Mouse (Mus musculus) forebrain, embryonic 12.5 days (tissue): ENCODE data around the gene Panx3. TPM values are rescaled to one million over a fixed set of nuclear protein-coding genes. Genes with fewer than 3 reads are reported as not detected.

Experiments used
- ATAC-seq: fragments of 200-750 bp; cut with Nextera tagmentation; 2 replicates; pipeline ENCODE4 v1.8.0; 2017; ENCODE audit warnings: moderate TSS enrichment; ENCODE audit not compliant: low FRiP score
- H3K27ac ChIP-seq: fragments of 300-500 bp; sonication (generic); 2 replicates; pipeline ENCODE4 v1.5.1; 2016; ENCODE audit warnings: mild to moderate bottlenecking
- H3K27me3 ChIP-seq: fragments of 300-500 bp; sonication (generic); 2 replicates; pipeline ENCODE4 v1.6.1; 2016; ENCODE audit warnings: mild to moderate bottlenecking
- H3K36me3 ChIP-seq: fragments of 300-500 bp; sonication (generic); replicated peaks from 2 replicates; pipeline ENCODE4 v1.6.1; 2016; ENCODE audit warnings: mild to moderate bottlenecking
- H3K4me1 ChIP-seq: fragments of 300-500 bp; sonication (generic); 2 replicates; pipeline ENCODE4 v1.6.1; 2016
- H3K4me2 ChIP-seq: fragments of 300-500 bp; sonication (generic); 2 replicates; pipeline ENCODE4 v1.6.1; 2016; ENCODE audit warnings: mild to moderate bottlenecking, moderate library complexity
- H3K4me3 ChIP-seq: fragments of 300-500 bp; sonication (generic); replicated peaks from 2 replicates; pipeline ENCODE4 v1.5.1; 2016; ENCODE audit warnings: mild to moderate bottlenecking
- H3K9ac ChIP-seq: fragments of 300-500 bp; sonication (generic); 2 replicates; pipeline ENCODE4 v1.6.1; 2016; ENCODE audit warnings: mild to moderate bottlenecking
- H3K9me3 ChIP-seq: fragments of 300-500 bp; sonication (generic); 2 replicates; pipeline ENCODE4 v1.6.1; 2016
- WGBS: fragments of 180-500 bp; shearing (Covaris S2); methylation state at CpG from one replicate; pipeline ENCODE4 v1.1.7; 2016; 5-methylcytosine and 5-hydroxymethylcytosine counted together
- polyA plus RNA-seq: library from polyadenylated mRNA; unstranded; fragments of >200 nt; fragmentation: Nextera tagmentation; extraction: Ambion mirVana; gene quantifications from 2 replicates; pipeline ENCODE4 v1.2.1, GENCODE M21; 2016

The Panx3 gene
- polyA plus RNA-seq, 1 experiment from 2014 or later = 0.19 TPM

GRCm38 (mm10) chr9:37656931-37657481 lies 12.0 kb downstream of the Panx3 start, which contains the start of gene Tbrg1:
Tbrg1 (minus strand) TSS chr9:37657312.
- Histone ChIP-seq H3K9ac (peak within 1 kb of the TSS; percentile 81), H3K4me2 (peak within 1 kb of the TSS; percentile 69), H3K9me3 (no peaks in the 10 kb centered on the region), H3K4me1 (peaks cover 13% of the 10 kb centered on the region), H3K36me3 (peaks cover 23% of the 10 kb centered on the region), H3K27ac (peak within 1 kb of the TSS; percentile 65), H3K4me3 (peak within 1 kb of the TSS; percentile 72), H3K27me3 (no peaks in the 10 kb centered on the region)
- ATAC-seq = peak; percentile 90
- under 1% methylated on average over 36 of the region's 36 CpGs for WGBS

- WGBS = 4% methylated on average over 10 of the region's 10 CpGs
- H3K4me2 ChIP-seq = peak overlapping the region; percentile 69
- ATAC-seq = peak; percentile 45; the same call in 1 of the 2 replicates
- H3K9ac ChIP-seq = peak overlapping the region; percentile 81
- H3K36me3 ChIP-seq = peaks cover 26% of the 10 kb centered on the region
- H3K9me3 ChIP-seq = no peaks in the 10 kb centered on the region
- peak overlapping the region; percentile 72 for H3K4me3 ChIP-seq
- H3K27me3 ChIP-seq = no peaks in the 10 kb centered on the region
- H3K4me1 ChIP-seq = peaks cover 13% of the 10 kb centered on the region
- peak overlapping the region; percentile 65; the same call in 1 of the 2 replicates for H3K27ac ChIP-seq
These were observed 12.6 kb downstream of the Panx3 start for GRCm38 (mm10) chr9:37656439-37656881.

GRCm38 (mm10) chr9:37655961-37656360 lies 13.1 kb downstream of the Panx3 start:
- Histone ChIP-seq H3K27me3 (no peaks in the 10 kb centered on the region), H3K9me3 (no peaks in the 10 kb centered on the region), H3K4me3 (peak overlapping the region; percentile 72), H3K4me1 (peaks cover 13% of the 10 kb centered on the region), H3K4me2 (peak overlapping the region; percentile 69), H3K27ac (no peak overlapping the region), H3K36me3 (peaks cover 31% of the 10 kb centered on the region), H3K9ac (peak overlapping the region; percentile 81; the same call in 1 of the 2 replicates)
- 76% methylated on average over 8 of the region's 8 CpGs for WGBS
- no peak for ATAC-seq

GRCm38 (mm10) chr9:37653836-37654235 lies 15.2 kb downstream of the Panx3 start:
- no peak overlapping the region for H3K4me2 ChIP-seq
- H3K36me3 ChIP-seq = peaks cover 51% of the 10 kb centered on the region
- WGBS = 89% methylated on average over 5 of the region's 5 CpGs
- H3K27me3 ChIP-seq = no peaks in the 10 kb centered on the region
- H3K9me3 ChIP-seq = no peaks in the 10 kb centered on the region
- H3K27ac ChIP-seq = no peak overlapping the region
- no peak for ATAC-seq
- H3K4me1 ChIP-seq = peaks cover 13% of the 10 kb centered on the region
- no peak overlapping the region for H3K4me3 ChIP-seq
- H3K9ac ChIP-seq = no peak overlapping the region

- Histone ChIP-seq H3K9ac (no peak overlapping the region), H3K4me3 (no peak overlapping the region), H3K27me3 (no peaks in the 10 kb centered on the region), H3K4me1 (peaks cover under 1% of the 10 kb centered on the region; the same call in 1 of the 2 replicates), H3K9me3 (no peaks in the 10 kb centered on the region), H3K27ac (no peak overlapping the region), H3K36me3 (peaks cover 66% of the 10 kb centered on the region), H3K4me2 (no peak overlapping the region)
- WGBS = 96% methylated on average over 5 of the region's 5 CpGs
- no peak for ATAC-seq
These were observed 18.4 kb downstream of the Panx3 start for GRCm38 (mm10) chr9:37650639-37651038.

- Histone ChIP-seq H3K4me3 (no peak overlapping the region), H3K27ac (no peak overlapping the region), H3K4me2 (no peak overlapping the region), H3K9me3 (no peaks in the 10 kb centered on the region), H3K9ac (no peak overlapping the region), H3K36me3 (peaks cover 39% of the 10 kb centered on the region), H3K27me3 (no peaks in the 10 kb centered on the region), H3K4me1 (no peaks in the 10 kb centered on the region)
- 84% methylated on average over 3 of the region's 3 CpGs for WGBS
- no peak for ATAC-seq
These were observed 22.8 kb downstream of the Panx3 start for GRCm38 (mm10) chr9:37646246-37646645.

GRCm38 (mm10) chr9:37638721-37639120 lies 30.3 kb downstream of the Panx3 start:
- ATAC-seq = no peak
- no peaks in the 10 kb centered on the region for H3K9me3 ChIP-seq
- H3K27me3 ChIP-seq = no peaks in the 10 kb centered on the region
- no peaks in the 10 kb centered on the region for H3K36me3 ChIP-seq
- WGBS = 85% methylated on average over 3 of the region's 3 CpGs
- no peak overlapping the region for H3K4me2 ChIP-seq
- no peak overlapping the region for H3K9ac ChIP-seq
- H3K4me1 ChIP-seq = no peaks in the 10 kb centered on the region
- no peak overlapping the region for H3K4me3 ChIP-seq
- no peak overlapping the region for H3K27ac ChIP-seq

- H3K4me2 ChIP-seq = no peak overlapping the region
- ATAC-seq = no peak
- H3K36me3 ChIP-seq = no peaks in the 10 kb centered on the region
- no peaks in the 10 kb centered on the region for H3K27me3 ChIP-seq
- no peak overlapping the region for H3K9ac ChIP-seq
- no peaks in the 10 kb centered on the region for H3K4me1 ChIP-seq
- 71% methylated on average over 6 of the region's 6 CpGs for WGBS
- H3K27ac ChIP-seq = no peak overlapping the region
- no peaks in the 10 kb centered on the region for H3K9me3 ChIP-seq
- H3K4me3 ChIP-seq = no peak overlapping the region
These were observed 32.1 kb downstream of the Panx3 start for GRCm38 (mm10) chr9:37636800-37637542.

- WGBS = 15% methylated on average over 7 of the region's 7 CpGs
- peak; percentile 53; the same call in 1 of the 2 replicates for ATAC-seq
- Histone ChIP-seq H3K9ac (no peak overlapping the region), H3K4me3 (no peak overlapping the region), H3K9me3 (no peaks in the 10 kb centered on the region), H3K27me3 (no peaks in the 10 kb centered on the region), H3K36me3 (no peaks in the 10 kb centered on the region), H3K4me2 (no peak overlapping the region), H3K4me1 (no peaks in the 10 kb centered on the region), H3K27ac (no peak overlapping the region)
These were observed 32.7 kb downstream of the Panx3 start for GRCm38 (mm10) chr9:37636335-37636734.

- Histone ChIP-seq H3K9ac (no peak overlapping the region), H3K4me1 (no peaks in the 10 kb centered on the region), H3K27me3 (no peaks in the 10 kb centered on the region), H3K27ac (no peak overlapping the region), H3K36me3 (no peaks in the 10 kb centered on the region), H3K4me2 (no peak overlapping the region), H3K4me3 (no peak overlapping the region), H3K9me3 (no peaks in the 10 kb centered on the region)
- WGBS = 90% methylated on average over 3 of the region's 3 CpGs
- ATAC-seq = no peak
These were observed 34.8 kb downstream of the Panx3 start for GRCm38 (mm10) chr9:37634269-37634668.

- Histone ChIP-seq H3K4me2 (no peak overlapping the region), H3K4me1 (peaks cover 2% of the 10 kb centered on the region; the same call in 1 of the 2 replicates), H3K4me3 (no peak overlapping the region), H3K27ac (no peak overlapping the region), H3K27me3 (no peaks in the 10 kb centered on the region), H3K9ac (no peak overlapping the region), H3K36me3 (no peaks in the 10 kb centered on the region), H3K9me3 (no peaks in the 10 kb centered on the region)
- 89% methylated on average over 2 of the region's 2 CpGs for WGBS
- no peak for ATAC-seq
These were observed 36.7 kb downstream of the Panx3 start for GRCm38 (mm10) chr9:37632305-37632704.

- Histone ChIP-seq H3K9me3 (no peaks in the 10 kb centered on the region), H3K4me1 (peaks cover 18% of the 10 kb centered on the region), H3K9ac (no peak overlapping the region), H3K36me3 (no peaks in the 10 kb centered on the region), H3K4me2 (no peak overlapping the region), H3K27ac (no peak overlapping the region), H3K4me3 (no peak overlapping the region), H3K27me3 (no peaks in the 10 kb centered on the region)
- WGBS = 93% methylated on average over 2 of the region's 2 CpGs
- no peak for ATAC-seq
These were observed 39.1 kb downstream of the Panx3 start for GRCm38 (mm10) chr9:37629941-37630340.
